Mouse (Mus musculus) adrenal gland, adult (tissue): ENCODE results near the gene Cstf2t.

Source experiments
- DNase-seq, 2 experiments: peaks; one replicate each; pipeline ENCODE4 v3.0.0; 2022 to 2023; ENCODE audit warnings: low spot score in 1 of 2; ENCODE audit not compliant: inconsistent age in 2 of 2

Cstf2t gene

GRCm38 (mm10) chr19:31082662-31083429, at the start of gene Cstf2t:
Gene Cstf2t (plus strand): TSS chr19:31082837.
- peak; percentile 99 to 100 for DNase-seq

GRCm38 (mm10) chr19:31038951-31039350, 43.7 kb upstream of the Cstf2t start:
- no peak for DNase-seq

- no peak for DNase-seq
Measured at GRCm38 (mm10) chr19:31040948-31041847, 41.4 kb upstream of the Cstf2t start.

GRCm38 (mm10) chr19:31046601-31047000, 36.0 kb upstream of the Cstf2t start:
- DNase-seq: peak in 1 of 2 experiments; percentile 29

- DNase-seq: no peak
Measured at GRCm38 (mm10) chr19:31064740-31065139, 17.9 kb upstream of the Cstf2t start.

GRCm38 (mm10) chr19:31065206-31065781, 17.3 kb upstream of the Cstf2t start:
- DNase-seq: no peak

GRCm38 (mm10) chr19:31073959-31074716, 8.5 kb upstream of the Cstf2t start:
- no peak for DNase-seq

- DNase-seq: no peak
Measured at GRCm38 (mm10) chr19:31074717-31075063, 7.9 kb upstream of the Cstf2t start.

GRCm38 (mm10) chr19:31076106-31076505, 6.5 kb upstream of the Cstf2t start:
- no peak for DNase-seq

- DNase-seq: no peak
Measured at GRCm38 (mm10) chr19:31078241-31078640, 4.4 kb upstream of the Cstf2t start.

- DNase-seq: no peak
Measured at GRCm38 (mm10) chr19:31082226-31082625, 411 bp upstream of the Cstf2t start.

- peak; percentile 25 to 41 for DNase-seq
Measured at GRCm38 (mm10) chr19:31083761-31084160, 1.1 kb downstream of the Cstf2t start.

- DNase-seq: no peak
Measured at GRCm38 (mm10) chr19:31097857-31098256, 15.2 kb downstream of the Cstf2t start.

- no peak for DNase-seq
Measured at GRCm38 (mm10) chr19:31099369-31099768, 16.7 kb downstream of the Cstf2t start.

GRCm38 (mm10) chr19:31104764-31105163, 22.1 kb downstream of the Cstf2t start:
- no peak for DNase-seq

GRCm38 (mm10) chr19:31106036-31106435, 23.4 kb downstream of the Cstf2t start:
- DNase-seq: no peak

- DNase-seq: no peak
Measured at GRCm38 (mm10) chr19:31106835-31107554, 24.4 kb downstream of the Cstf2t start.

GRCm38 (mm10) chr19:31114690-31115089, 32.1 kb downstream of the Cstf2t start:
- DNase-seq: peak in 1 of 2 experiments; percentile 40

- DNase-seq: no peak
Measured at GRCm38 (mm10) chr19:31124628-31125027, 42.0 kb downstream of the Cstf2t start.

GRCm38 (mm10) chr19:31132614-31133013, 50.0 kb downstream of the Cstf2t start:
- DNase-seq: no peak
